Mouse (Mus musculus): ENCODE measurements at regions not wholly inside any gene's neighbourhood (a gene's known extent, or its start where the extent isn't known, plus 50 kb on each side); places are given as distances from the start of the nearest gene placed in this dataset.
"Not testable (repeated sequence)": the region's sequence is repeated elsewhere in the genome, so short reads cannot be mapped to it uniquely, and the experiment has no call there.

GRCm38 (mm10) chr13:70193270-70193669 lies 391.1 kb downstream of the Med10 start:
- intact Hi-C loops (cut with DNase I): no loop called here

- intact Hi-C loops (cut with DNase I): no loop called here
Observed at GRCm38 (mm10) chr13:70195854-70196253, 393.7 kb downstream of the Med10 start.

GRCm38 (mm10) chr13:70198638-70199037 lies 396.4 kb downstream of the Med10 start:
- intact Hi-C loops (cut with DNase I): no loop called here

GRCm38 (mm10) chr13:70199087-70199486 lies 396.9 kb downstream of the Med10 start:
- intact Hi-C loops (cut with DNase I): no loop called here

GRCm38 (mm10) chr13:70205334-70205733 lies 403.1 kb downstream of the Med10 start:
- intact Hi-C loops (cut with DNase I): no loop called here

- intact Hi-C loops (cut with DNase I): no loop called here
Observed at GRCm38 (mm10) chr13:70210158-70210557, 408.0 kb downstream of the Med10 start.

GRCm38 (mm10) chr13:70213017-70213416 lies 410.8 kb downstream of the Med10 start:
- intact Hi-C loops (cut with DNase I): no loop called here

GRCm38 (mm10) chr13:70213622-70214021 lies 411.4 kb downstream of the Med10 start:
- intact Hi-C loops (cut with DNase I): no loop called here

- intact Hi-C loops (cut with DNase I): no loop called here
Observed at GRCm38 (mm10) chr13:70214022-70214654, 411.9 kb downstream of the Med10 start.

- intact Hi-C loops (cut with DNase I): no loop called here
Observed at GRCm38 (mm10) chr13:70216134-70216533, 413.9 kb downstream of the Med10 start.

GRCm38 (mm10) chr13:70217429-70218133 lies 415.4 kb downstream of the Med10 start:
- intact Hi-C loops (cut with DNase I): no loop called here

- intact Hi-C loops (cut with DNase I): no loop called here
Observed at GRCm38 (mm10) chr13:70223485-70223884, 413.9 kb downstream of the Ice1 start.

- intact Hi-C loops (cut with DNase I): no loop called here
Observed at GRCm38 (mm10) chr13:70227167-70227566, 410.3 kb downstream of the Ice1 start.

- intact Hi-C loops (cut with DNase I): loop anchor here (10.0 kb wide), 2 partner anchors 199 to 489 kb away; no protein-coding TSS in a partner anchor
Observed at GRCm38 (mm10) chr13:70233896-70234799, 403.3 kb downstream of the Ice1 start.

GRCm38 (mm10) chr13:70243598-70244157 lies 393.8 kb downstream of the Ice1 start:
- intact Hi-C loops (cut with DNase I): no loop called here

GRCm38 (mm10) chr13:70260003-70260496 lies 377.4 kb downstream of the Ice1 start:
- intact Hi-C loops (cut with DNase I): no loop called here

GRCm38 (mm10) chr13:70263654-70264053 lies 373.8 kb downstream of the Ice1 start:
- intact Hi-C loops (cut with DNase I): no loop called here

- intact Hi-C loops (cut with DNase I): not testable (repeated sequence)
Observed at GRCm38 (mm10) chr13:70276884-70277378, 360.5 kb downstream of the Ice1 start.

- intact Hi-C loops (cut with DNase I): no loop called here
Observed at GRCm38 (mm10) chr13:70277667-70278591, 359.5 kb downstream of the Ice1 start.

Measured in adrenal gland (tissue).